Mouse (Mus musculus) T-cell, adult 66 days (primary cell): ENCODE data around the gene Rbp1. TPM values are rescaled to one million over a fixed set of nuclear protein-coding genes. Genes with fewer than 3 reads are reported as not detected.

Experiments used
- total RNA-seq, 2 experiments: library from RNA; stranded (reverse); gene quantifications; 3 replicates in 1 of 2; 4 replicates in 1 of 2; pipeline ENCODE4 v1.2.4; 2023

Rbp1 gene
- total RNA-seq = under 1 TPM; 0.47 to 0.52 TPM

DNA sequence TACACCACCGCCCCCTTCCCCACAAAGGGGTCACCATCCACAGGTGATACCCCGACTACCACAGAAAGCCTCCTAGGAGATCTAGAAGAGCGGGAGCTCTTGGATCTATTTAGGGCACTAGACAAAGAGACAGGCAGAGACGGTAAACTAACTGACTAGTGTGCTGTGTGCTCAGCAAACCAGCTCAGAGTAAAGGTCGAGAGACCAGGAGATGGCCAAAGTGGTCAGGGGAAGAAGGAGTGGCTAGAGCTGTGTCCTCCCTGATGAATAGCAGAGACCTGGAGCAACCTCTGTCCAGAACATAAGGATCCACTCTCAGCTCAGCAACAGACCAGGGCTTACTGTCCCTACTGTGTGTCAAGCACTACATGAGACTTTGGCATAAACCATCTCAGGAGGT lies at the start of gene Rbp1:
Gene Rbp1 (plus strand): TSS at position 306 of the 400 bp plus-strand sequence.

DNA sequence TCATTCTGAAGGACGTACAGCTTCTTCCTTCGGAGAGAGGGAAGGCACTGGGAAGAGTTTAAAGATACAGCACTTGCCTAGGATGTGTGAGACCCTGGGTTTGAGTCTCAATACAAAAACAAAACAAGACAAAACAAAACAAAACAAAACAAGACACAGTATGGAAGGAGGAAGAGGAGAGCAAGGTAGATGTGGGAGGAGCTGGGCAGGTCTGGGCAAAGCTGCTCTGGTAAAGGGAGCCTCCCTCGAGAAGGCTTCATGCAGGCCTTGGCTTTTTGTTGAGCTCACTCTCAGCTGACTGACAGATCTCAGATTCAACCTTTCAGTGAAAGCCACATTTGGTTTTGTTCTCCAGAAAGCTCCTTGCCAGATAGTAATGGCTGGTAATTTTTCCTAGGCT lies 63.1 kb downstream of the Rbp1 start, which contains the start of gene Rbp2:
Gene Rbp2 (plus strand): TSS at position 301 of the 400 bp plus-strand sequence.

Other genes with a start within 250 kb of the Rbp1 start
- gene Nmnat3, start 135.5 kb upstream of the Rbp1 start, total RNA-seq = 1 to 10 TPM; 7.3 to 8.0 TPM
- not detected for gene Rbp2, start 63.2 kb downstream of the Rbp1 start, total RNA-seq
- 10 to 100 TPM; 83.4 to 91.3 TPM for gene Copb2, start 140.8 kb downstream of the Rbp1 start, total RNA-seq
- gene Mrps22, start 178.7 kb downstream of the Rbp1 start, total RNA-seq = 10 to 100 TPM; 18.2 to 21.6 TPM